Mouse (Mus musculus) liver, adult 2 months (tissue): ENCODE results near the gene Abcc8. TPM values are rescaled to one million over a fixed set of nuclear protein-coding genes. Genes with fewer than 3 reads are reported as not detected.

Source experiments
- DNase-seq: peaks from one replicate; pipeline ENCODE4 v3.0.0-alpha.2; 2011; ENCODE audit warnings: low read depth, low spot score; ENCODE audit errors: extremely low read depth
- H3K27ac ChIP-seq: fragments of 200-500 bp; replicated peaks from 2 replicates; pipeline ENCODE4 v1.5.1; 2012; ENCODE audit warnings: low read depth, mild to moderate bottlenecking, control low read depth, inconsistent platforms, low read length; ENCODE audit not compliant: insufficient read depth
- H3K27me3 ChIP-seq: fragments of 200-500 bp; 2 replicates; pipeline ENCODE4 v1.6.1; 2012; ENCODE audit warnings: mild to moderate bottlenecking, moderate library complexity, low read length, inconsistent platforms; ENCODE audit not compliant: control insufficient read depth, insufficient read depth
- H3K36me3 ChIP-seq: fragments of 200-500 bp; 2 replicates; pipeline ENCODE4 v1.6.1; 2012; ENCODE audit warnings: low read length, inconsistent platforms; ENCODE audit not compliant: control insufficient read depth, insufficient read depth
- H3K4me1 ChIP-seq: fragments of 200-500 bp; 2 replicates; pipeline ENCODE4 v1.6.1; 2011; ENCODE audit warnings: low read length; ENCODE audit not compliant: control insufficient read depth, insufficient read depth
- H3K4me3 ChIP-seq: fragments of 200-500 bp; 2 replicates; pipeline ENCODE4 v1.5.1; 2011; ENCODE audit warnings: low read depth, mild to moderate bottlenecking, control low read depth, low read length, moderate library complexity; ENCODE audit not compliant: insufficient read depth
- H3K79me2 ChIP-seq: fragments of 200-500 bp; 2 replicates; pipeline ENCODE4 v1.6.1; 2012; ENCODE audit warnings: inconsistent platforms, mild to moderate bottlenecking, low read length, moderate library complexity; ENCODE audit not compliant: control insufficient read depth, insufficient read depth
- H3K9ac ChIP-seq: fragments of 200-500 bp; 2 replicates; pipeline ENCODE4 v1.6.1; 2012; ENCODE audit warnings: low read depth, mild to moderate bottlenecking, control low read depth, inconsistent platforms, low read length
- CTCF ChIP-seq: fragments of 200-500 bp; IDR thresholded peaks from 2 replicates; pipeline ENCODE4 v1.5.1; 2011; ENCODE audit warnings: low read depth, low read length, control low read depth
- POLR2A ChIP-seq: fragments of 200-500 bp; IDR thresholded peaks from 2 replicates; pipeline ENCODE4 v1.6.1; 2011; ENCODE audit warnings: low read length, control low read depth; ENCODE audit not compliant: insufficient read depth; ENCODE audit errors: extremely low read depth
- WGBS: fragments of 180-500 bp; shearing (Covaris S2); methylation state at CpG from one replicate; pipeline ENCODE4 v1.1.7; 2018; 5-methylcytosine and 5-hydroxymethylcytosine counted together
- polyA plus RNA-seq: library from polyadenylated mRNA; depleted of rRNA; stranded (reverse); fragments of >200 nt; gene quantifications from 2 replicates; pipeline ENCODE4 v1.2.3, GENCODE M21; 2012
- total RNA-seq: library from RNA; depleted of rRNA; stranded (reverse); fragments of >200 nt; gene quantifications from 2 replicates; pipeline ENCODE4 v1.2.3, GENCODE M21; 2014

The Abcc8 gene
- total and polyA plus RNA-seq, 2 experiments: not detected

GRCm38 (mm10) chr7:46084839-46085513 lies 94.9 kb downstream of the Abcc8 start:
- no peaks in the 10 kb centered on the region for H3K27me3 ChIP-seq
- no peak overlapping the region for H3K4me3 ChIP-seq
- H3K4me1 ChIP-seq: no peaks in the 10 kb centered on the region
- TF ChIP-seq POLR2A: no peak
- TF ChIP-seq CTCF: no peak
- WGBS: 57% methylated on average over 16 of the region's 16 CpGs
- peaks cover 14% of the 10 kb centered on the region for H3K36me3 ChIP-seq
- no peak overlapping the region for H3K27ac ChIP-seq
- no peak overlapping the region for H3K9ac ChIP-seq
- no peak for DNase-seq
- H3K79me2 ChIP-seq: no peaks in the 10 kb centered on the region

GRCm38 (mm10) chr7:46084024-46084423 lies 95.8 kb downstream of the Abcc8 start:
- H3K27ac ChIP-seq: no peak overlapping the region
- WGBS: 83% methylated on average over 10 of the region's 10 CpGs
- TF ChIP-seq CTCF (no peak), POLR2A (no peak)
- no peak overlapping the region for H3K9ac ChIP-seq
- H3K4me1 ChIP-seq: no peaks in the 10 kb centered on the region
- H3K79me2 ChIP-seq: no peaks in the 10 kb centered on the region
- H3K36me3 ChIP-seq: peaks cover 19% of the 10 kb centered on the region
- H3K27me3 ChIP-seq: no peaks in the 10 kb centered on the region
- no peak overlapping the region for H3K4me3 ChIP-seq
- no peak for DNase-seq

- no peaks in the 10 kb centered on the region for H3K79me2 ChIP-seq
- no peak overlapping the region for H3K4me3 ChIP-seq
- H3K27me3 ChIP-seq: no peaks in the 10 kb centered on the region
- no peaks in the 10 kb centered on the region for H3K4me1 ChIP-seq
- no peak overlapping the region for H3K9ac ChIP-seq
- no peak for DNase-seq
- no peak overlapping the region for H3K27ac ChIP-seq
- TF ChIP-seq POLR2A (no peak), CTCF (no peak)
- peaks cover 24% of the 10 kb centered on the region for H3K36me3 ChIP-seq
- 89% methylated on average over 12 of the region's 12 CpGs for WGBS
Observed at GRCm38 (mm10) chr7:46077675-46078074, 102.2 kb downstream of the Abcc8 start.

DNA sequence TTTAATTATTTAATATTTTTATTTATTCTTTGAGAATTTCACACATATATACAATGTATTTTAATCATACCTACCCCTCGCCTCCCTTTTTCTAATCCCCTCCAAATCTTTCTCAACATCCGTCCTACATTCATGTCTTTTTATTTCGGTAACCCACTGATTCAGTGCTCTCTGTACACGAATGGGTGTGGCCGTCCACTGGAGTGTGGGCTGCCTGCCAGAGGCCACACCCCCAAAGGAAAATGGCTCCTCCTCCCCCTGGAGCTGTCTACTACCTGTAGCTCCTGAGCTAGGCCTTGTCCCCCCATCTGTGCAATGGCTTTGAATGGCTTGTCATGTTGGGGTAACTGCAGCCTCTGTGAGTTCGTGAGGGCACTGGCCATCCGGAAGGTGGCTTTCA lies 103.0 kb downstream of the Abcc8 start:
- Histone ChIP-seq H3K36me3 (peaks cover 29% of the 10 kb centered on the region), H3K27me3 (no peaks in the 10 kb centered on the region), H3K9ac (no peak overlapping the region), H3K79me2 (no peaks in the 10 kb centered on the region), H3K27ac (no peak overlapping the region), H3K4me3 (no peak overlapping the region), H3K4me1 (no peaks in the 10 kb centered on the region)
- 89% methylated on average over 7 of the region's 7 CpGs for WGBS
- TF ChIP-seq POLR2A (no peak), CTCF (no peak)
- no peak for DNase-seq

- Histone ChIP-seq H3K4me3 (no peak overlapping the region), H3K27ac (no peak overlapping the region), H3K79me2 (no peaks in the 10 kb centered on the region), H3K9ac (no peak overlapping the region), H3K36me3 (peaks cover 39% of the 10 kb centered on the region; the same call in 1 of the 2 replicates), H3K4me1 (no peaks in the 10 kb centered on the region), H3K27me3 (no peaks in the 10 kb centered on the region)
- WGBS: 94% methylated on average over 8 of the region's 8 CpGs
- DNase-seq: no peak
- TF ChIP-seq CTCF (no peak), POLR2A (no peak)
Observed at GRCm38 (mm10) chr7:46068831-46069230, 111.0 kb downstream of the Abcc8 start.

GRCm38 (mm10) chr7:46063296-46063695 lies 116.5 kb downstream of the Abcc8 start:
- Histone ChIP-seq H3K27me3 (no peaks in the 10 kb centered on the region), H3K27ac (no peak overlapping the region), H3K4me1 (no peaks in the 10 kb centered on the region), H3K9ac (no peak overlapping the region), H3K36me3 (peaks cover 41% of the 10 kb centered on the region), H3K4me3 (no peak overlapping the region), H3K79me2 (no peaks in the 10 kb centered on the region)
- TF ChIP-seq CTCF (no peak), POLR2A (no peak)
- 93% methylated on average over 6 of the region's 6 CpGs for WGBS
- no peak for DNase-seq
